Mouse (Mus musculus) skeletal muscle tissue, adult 2 months (tissue): Measurements from ENCODE around the gene Slc7a14.

Experiments used
- DNase-seq: peaks from one replicate; pipeline ENCODE4 v3.0.0-alpha.2; 2012; ENCODE audit warnings: low read depth, low spot score

Slc7a14 gene

GRCm38 (mm10) chr3:31209001-31209400, 101.2 kb downstream of the Slc7a14 start:
- DNase-seq: no peak

- no peak for DNase-seq
Observed at GRCm38 (mm10) chr3:31208458-31208994, 101.7 kb downstream of the Slc7a14 start.

DNA sequence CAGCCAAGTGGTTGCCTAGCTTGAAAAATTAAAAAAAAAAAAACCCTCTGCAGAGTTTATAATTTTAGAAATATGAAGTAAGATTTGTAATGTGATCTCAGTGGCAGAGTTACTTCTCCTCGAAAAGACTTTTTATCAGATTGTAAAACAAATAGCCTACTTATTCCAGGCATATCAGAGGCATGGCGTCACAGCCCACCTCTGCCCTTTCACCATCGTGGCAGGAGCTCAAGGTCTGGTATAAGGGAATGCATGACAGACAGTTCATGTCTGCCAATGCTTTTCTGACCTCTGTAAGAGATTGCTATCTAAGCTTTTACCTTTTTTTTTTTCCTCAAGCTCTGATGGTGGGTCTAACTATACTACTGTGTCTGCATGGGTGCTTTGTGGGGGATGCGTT, 102.1 kb downstream of the Slc7a14 start:
- DNase-seq: peak; percentile 21

DNA sequence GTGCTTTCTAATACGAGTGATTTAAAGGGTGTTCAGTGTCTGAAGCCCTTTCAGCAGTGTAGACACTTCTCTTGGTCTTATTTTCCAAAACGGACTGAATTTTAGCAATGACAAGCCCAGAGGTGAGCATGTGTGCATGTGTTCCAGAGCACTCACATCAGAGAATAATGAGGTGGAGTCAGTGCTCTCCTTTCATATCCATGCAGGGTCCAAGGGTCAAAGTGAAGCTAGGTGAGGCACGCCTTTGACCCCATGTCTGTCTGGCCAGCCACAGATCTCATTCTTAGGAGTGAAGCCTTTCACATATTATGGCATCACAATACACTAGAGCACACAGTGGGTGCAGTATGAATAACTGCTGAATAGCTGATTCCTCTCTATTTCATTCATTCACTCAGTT, 105.0 kb downstream of the Slc7a14 start:
- no peak for DNase-seq

GRCm38 (mm10) chr3:31203947-31204346, 106.2 kb downstream of the Slc7a14 start:
- DNase-seq: no peak

DNA sequence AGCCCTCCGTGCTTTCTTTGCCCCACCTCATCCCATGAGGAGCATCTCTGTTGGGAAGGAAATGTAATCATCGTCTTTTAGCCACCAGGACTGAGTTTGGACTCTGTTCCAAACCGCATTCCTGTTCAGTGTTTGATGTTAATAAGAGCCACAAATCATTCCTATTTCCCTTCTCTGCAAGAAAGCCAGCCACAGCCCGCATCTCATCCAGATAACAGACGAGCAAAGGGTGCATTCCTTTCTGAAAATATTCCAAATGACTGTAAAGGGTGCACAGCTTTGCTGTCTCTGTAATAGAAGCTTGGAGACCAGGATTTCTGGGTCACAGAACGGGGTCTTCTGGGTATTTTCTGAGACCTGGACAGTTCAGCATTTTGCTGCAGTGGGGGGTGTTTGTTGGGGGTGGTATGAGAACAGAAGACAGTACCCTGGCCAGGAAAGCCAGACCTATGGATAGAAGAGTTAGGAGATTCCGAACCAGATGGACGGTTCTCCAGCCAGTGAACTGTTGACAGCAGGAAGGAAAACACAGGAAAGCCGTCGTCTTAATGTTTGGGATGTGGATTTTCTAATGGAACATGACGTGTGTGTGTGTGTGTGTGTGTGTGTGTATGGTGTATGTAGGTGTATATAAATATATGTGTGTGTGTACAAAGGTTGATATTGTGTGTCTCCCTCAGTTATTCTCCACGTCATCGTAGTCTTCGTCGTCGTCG, 110.9 kb downstream of the Slc7a14 start:
- no peak for DNase-seq

DNA sequence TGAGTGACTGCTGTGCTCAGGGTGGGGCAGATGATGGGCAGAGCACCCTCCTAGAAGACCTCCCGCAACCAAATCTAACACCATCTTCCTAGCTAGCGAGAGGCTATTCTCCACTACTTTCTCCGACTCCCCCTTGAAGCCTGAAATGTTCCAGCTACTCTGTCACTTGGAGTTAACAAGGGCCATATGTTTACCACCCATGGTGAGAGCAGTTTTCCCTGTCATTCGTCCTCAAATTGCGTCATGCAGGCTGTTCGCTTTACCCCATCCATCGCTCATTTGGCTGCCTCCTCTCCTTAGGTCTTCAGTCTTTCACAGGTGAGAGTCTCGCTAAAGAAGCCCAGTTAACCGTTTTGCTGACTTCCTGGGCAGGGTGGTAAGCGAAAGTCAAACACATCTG, 118.8 kb downstream of the Slc7a14 start:
- DNase-seq: no peak

GRCm38 (mm10) chr3:31190342-31190741, 119.8 kb downstream of the Slc7a14 start:
- DNase-seq: no peak

DNA sequence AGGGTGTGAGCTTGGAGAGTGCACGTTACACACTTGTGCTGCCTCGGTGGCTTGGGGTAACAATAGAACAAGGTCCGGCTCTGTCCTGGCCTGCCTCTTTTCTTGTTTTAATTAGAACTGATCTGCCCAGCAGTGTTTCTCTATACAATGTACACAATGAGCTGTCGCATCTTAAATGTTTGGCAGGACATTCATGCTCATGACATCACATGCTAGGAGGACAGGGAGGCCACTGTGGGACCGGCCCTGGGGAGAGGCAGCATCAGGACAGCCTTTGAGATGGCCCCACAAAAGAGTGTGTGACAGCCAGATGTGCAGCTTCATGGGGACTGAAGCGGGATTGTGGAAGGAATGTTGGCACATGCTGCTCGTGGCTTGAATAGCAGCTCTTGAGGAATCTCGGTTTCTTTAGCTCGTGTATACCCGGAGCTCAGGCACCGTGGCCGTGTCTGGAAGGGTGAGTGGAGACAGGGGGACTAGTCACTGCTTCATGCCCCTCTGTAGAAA, 143.8 kb downstream of the Slc7a14 start:
- no peak for DNase-seq

GRCm38 (mm10) chr3:31165803-31166202, 144.4 kb downstream of the Slc7a14 start:
- DNase-seq: no peak

DNA sequence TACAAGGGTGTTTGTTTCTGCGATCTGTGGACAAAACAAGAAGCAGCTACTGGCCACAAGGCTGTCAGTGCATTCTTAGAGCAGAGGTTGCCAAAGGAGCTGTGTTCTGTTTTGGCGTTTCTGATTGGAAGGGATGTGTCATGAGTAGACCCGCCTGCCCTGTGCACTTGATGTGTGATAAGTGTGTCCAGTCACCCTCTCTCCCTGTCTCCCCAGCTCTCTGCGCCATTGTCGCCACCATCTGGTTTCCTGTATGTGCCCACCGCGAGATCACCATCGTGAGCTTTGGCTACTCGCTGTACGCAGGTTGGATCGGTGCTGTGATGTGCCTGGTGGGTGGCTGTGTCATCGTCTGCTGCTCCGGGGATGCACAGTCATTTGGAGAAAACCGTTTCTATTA, 147.3 kb downstream of the Slc7a14 start:
- no peak for DNase-seq

- DNase-seq: no peak
Observed at GRCm38 (mm10) chr3:31161336-31161735, 148.8 kb downstream of the Slc7a14 start.

- DNase-seq: no peak
Observed at GRCm38 (mm10) chr3:31160046-31160445, 150.1 kb downstream of the Slc7a14 start.

DNA sequence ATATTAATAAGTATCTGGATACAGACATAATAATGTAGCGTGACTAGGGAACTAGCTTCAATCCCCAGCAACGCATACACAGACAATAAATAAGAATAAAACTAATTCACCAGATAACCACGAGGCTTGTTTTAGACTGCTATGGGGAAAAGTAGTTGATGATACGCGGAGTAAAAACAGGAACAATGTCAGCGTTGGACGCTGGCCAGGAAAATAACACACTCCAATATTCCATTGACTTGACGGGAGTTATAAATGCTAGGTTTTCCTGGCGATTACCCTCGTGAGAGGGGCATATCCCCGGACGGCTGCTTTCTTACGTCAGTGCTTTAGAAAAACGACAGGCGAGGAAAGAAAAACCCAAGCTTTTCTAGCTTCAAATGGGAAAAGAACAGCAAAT, 152.4 kb downstream of the Slc7a14 start:
- no peak for DNase-seq

- DNase-seq: no peak
Observed at GRCm38 (mm10) chr3:31156126-31156525, 154.1 kb downstream of the Slc7a14 start.
